Mouse (Mus musculus) limb, embryonic 12.5 days (tissue): ENCODE data around the gene Adamts3. TPM values are rescaled to one million over a fixed set of nuclear protein-coding genes. Genes with fewer than 3 reads are reported as not detected.

Source experiments
- ATAC-seq: fragments of 200-750 bp; cut with Nextera tagmentation; 2 replicates; pipeline ENCODE4 v1.8.0; 2017; ENCODE audit warnings: low read depth, moderate TSS enrichment; ENCODE audit not compliant: insufficient number of reproducible peaks, insufficient read depth, low FRiP score, low TSS enrichment
- H3K27ac ChIP-seq: fragments of 300-500 bp; sonication (generic); 2 replicates; pipeline ENCODE4 v1.5.1; 2016; ENCODE audit warnings: mild to moderate bottlenecking, moderate library complexity
- H3K27me3 ChIP-seq: fragments of 300-500 bp; sonication (generic); 2 replicates; pipeline ENCODE4 v1.6.1; 2016; ENCODE audit warnings: mild to moderate bottlenecking, moderate library complexity
- H3K36me3 ChIP-seq: fragments of 300-500 bp; sonication (generic); 2 replicates; pipeline ENCODE4 v1.6.1; 2016; ENCODE audit warnings: mild to moderate bottlenecking, moderate library complexity
- H3K4me1 ChIP-seq: fragments of 300-500 bp; sonication (generic); replicated peaks from 2 replicates; pipeline ENCODE4 v1.6.1; 2016
- H3K4me2 ChIP-seq: fragments of 300-500 bp; sonication (generic); 2 replicates; pipeline ENCODE4 v1.6.1; 2016; ENCODE audit warnings: mild to moderate bottlenecking, moderate library complexity
- H3K4me3 ChIP-seq: fragments of 300-500 bp; sonication (generic); replicated peaks from 2 replicates; pipeline ENCODE4 v1.5.1; 2016; ENCODE audit warnings: mild to moderate bottlenecking
- H3K9ac ChIP-seq: fragments of 300-500 bp; sonication (generic); replicated peaks from 2 replicates; pipeline ENCODE4 v1.6.1; 2016; ENCODE audit warnings: mild to moderate bottlenecking, moderate library complexity
- H3K9me3 ChIP-seq: fragments of 300-500 bp; sonication (generic); 2 replicates; pipeline ENCODE4 v1.6.1; 2016; ENCODE audit warnings: mild to moderate bottlenecking, moderate library complexity
- WGBS: fragments of 180-500 bp; shearing (Covaris S2); methylation state at CpG from one replicate; pipeline ENCODE4 v1.1.7; 2016; 5-methylcytosine and 5-hydroxymethylcytosine counted together
- polyA plus RNA-seq: library from polyadenylated mRNA; unstranded; fragments of >200 nt; fragmentation: Nextera tagmentation; extraction: Ambion mirVana; gene quantifications from 2 replicates; pipeline ENCODE4 v1.2.1, GENCODE M21; 2016

Gene Adamts3
- polyA plus RNA-seq, 1 experiment from 2014 or later: 4.5 TPM

GRCm38 (mm10) chr5:89760368-89760767 lies 122.8 kb downstream of the Adamts3 start:
- Histone ChIP-seq H3K4me1 (peaks cover 7% of the 10 kb centered on the region), H3K9me3 (no peaks in the 10 kb centered on the region), H3K36me3 (no peaks in the 10 kb centered on the region), H3K4me2 (no peak overlapping the region), H3K9ac (no peak overlapping the region), H3K27ac (no peak overlapping the region), H3K27me3 (no peaks in the 10 kb centered on the region), H3K4me3 (no peak overlapping the region)
- WGBS: 88% methylated on average over 4 of the region's 4 CpGs
- no peak for ATAC-seq

- H3K4me3 ChIP-seq: no peak overlapping the region
- no peaks in the 10 kb centered on the region for H3K36me3 ChIP-seq
- H3K4me2 ChIP-seq: no peak overlapping the region
- no peaks in the 10 kb centered on the region for H3K27me3 ChIP-seq
- 87% methylated on average over 2 of the region's 2 CpGs for WGBS
- no peak overlapping the region for H3K27ac ChIP-seq
- H3K9ac ChIP-seq: no peak overlapping the region
- H3K9me3 ChIP-seq: no peaks in the 10 kb centered on the region
- no peak for ATAC-seq
- H3K4me1 ChIP-seq: no peaks in the 10 kb centered on the region
Observed at GRCm38 (mm10) chr5:89751836-89752235, 131.3 kb downstream of the Adamts3 start.

- 82% methylated on average over 2 of the region's 2 CpGs for WGBS
- Histone ChIP-seq H3K36me3 (no peaks in the 10 kb centered on the region), H3K4me1 (no peaks in the 10 kb centered on the region), H3K9ac (no peak overlapping the region), H3K4me3 (no peak overlapping the region), H3K27ac (no peak overlapping the region), H3K9me3 (no peaks in the 10 kb centered on the region), H3K27me3 (no peaks in the 10 kb centered on the region), H3K4me2 (no peak overlapping the region)
- ATAC-seq: no peak
Observed at GRCm38 (mm10) chr5:89748185-89748884, 134.8 kb downstream of the Adamts3 start.

GRCm38 (mm10) chr5:89747149-89747659 lies 135.9 kb downstream of the Adamts3 start:
- no peak overlapping the region for H3K4me2 ChIP-seq
- H3K9ac ChIP-seq: no peak overlapping the region
- no peaks in the 10 kb centered on the region for H3K9me3 ChIP-seq
- ATAC-seq: no peak
- H3K36me3 ChIP-seq: no peaks in the 10 kb centered on the region
- no peaks in the 10 kb centered on the region for H3K27me3 ChIP-seq
- H3K27ac ChIP-seq: no peak overlapping the region
- H3K4me3 ChIP-seq: no peak overlapping the region
- WGBS: 79% methylated on average over 5 of the region's 5 CpGs
- H3K4me1 ChIP-seq: no peaks in the 10 kb centered on the region

- WGBS: 79% methylated on average over 2 of the region's 2 CpGs
- H3K4me3 ChIP-seq: no peak overlapping the region
- no peaks in the 10 kb centered on the region for H3K27me3 ChIP-seq
- ATAC-seq: no peak
- no peak overlapping the region for H3K27ac ChIP-seq
- no peaks in the 10 kb centered on the region for H3K9me3 ChIP-seq
- H3K4me1 ChIP-seq: no peaks in the 10 kb centered on the region
- no peaks in the 10 kb centered on the region for H3K36me3 ChIP-seq
- no peak overlapping the region for H3K4me2 ChIP-seq
- no peak overlapping the region for H3K9ac ChIP-seq
Observed at GRCm38 (mm10) chr5:89745112-89745511, 138.0 kb downstream of the Adamts3 start.

GRCm38 (mm10) chr5:89734759-89735158 lies 148.4 kb downstream of the Adamts3 start:
- H3K4me3 ChIP-seq: no peak overlapping the region
- no peak overlapping the region for H3K4me2 ChIP-seq
- no peak for ATAC-seq
- no peaks in the 10 kb centered on the region for H3K4me1 ChIP-seq
- H3K36me3 ChIP-seq: no peaks in the 10 kb centered on the region
- H3K27me3 ChIP-seq: no peaks in the 10 kb centered on the region
- H3K27ac ChIP-seq: no peak overlapping the region
- 80% methylated on average over 2 of the region's 2 CpGs for WGBS
- H3K9ac ChIP-seq: no peak overlapping the region
- no peaks in the 10 kb centered on the region for H3K9me3 ChIP-seq

GRCm38 (mm10) chr5:89730411-89730810 lies 152.7 kb downstream of the Adamts3 start:
- H3K4me1 ChIP-seq: no peaks in the 10 kb centered on the region

GRCm38 (mm10) chr5:89728117-89728516 lies 155.0 kb downstream of the Adamts3 start:
- ATAC-seq: no peak
- H3K4me3 ChIP-seq: no peak overlapping the region
- no peak overlapping the region for H3K4me2 ChIP-seq
- no peaks in the 10 kb centered on the region for H3K36me3 ChIP-seq
- 0 out of 2 replicates have a peak, but pooled peaks cover 11% of the 10 kb centered on the region for H3K9me3 ChIP-seq
- no peaks in the 10 kb centered on the region for H3K27me3 ChIP-seq
- no peaks in the 10 kb centered on the region for H3K4me1 ChIP-seq
- WGBS: 83% methylated on average over 3 of the region's 3 CpGs
- H3K27ac ChIP-seq: no peak overlapping the region
- H3K9ac ChIP-seq: no peak overlapping the region

More at GRCm38 (mm10) chr5:89730411-89730810, 152.7 kb downstream of the Adamts3 start:
- Histone ChIP-seq H3K4me3 (no peak overlapping the region), H3K36me3 (no peaks in the 10 kb centered on the region), H3K4me2 (no peak overlapping the region), H3K9me3 (0 out of 2 replicates have a peak, but pooled peaks cover 11% of the 10 kb centered on the region), H3K27me3 (no peaks in the 10 kb centered on the region), H3K9ac (no peak overlapping the region), H3K27ac (no peak overlapping the region)
- no peak for ATAC-seq
- 83% methylated on average over 3 of the region's 3 CpGs for WGBS

- Histone ChIP-seq H3K4me3 (no peak overlapping the region), H3K9me3 (0 out of 2 replicates have a peak, but pooled peaks cover 11% of the 10 kb centered on the region), H3K27me3 (no peaks in the 10 kb centered on the region), H3K36me3 (no peaks in the 10 kb centered on the region), H3K9ac (no peak overlapping the region), H3K4me2 (no peak overlapping the region), H3K27ac (no peak overlapping the region), H3K4me1 (no peaks in the 10 kb centered on the region)
- ATAC-seq: no peak
- WGBS: 85% methylated on average over 6 of the region's 6 CpGs
Observed at GRCm38 (mm10) chr5:89727497-89728057, 155.6 kb downstream of the Adamts3 start.

- ATAC-seq: no peak
- H3K9me3 ChIP-seq: no peaks in the 10 kb centered on the region
- H3K4me2 ChIP-seq: no peak overlapping the region
- H3K4me1 ChIP-seq: no peaks in the 10 kb centered on the region
- H3K9ac ChIP-seq: no peak overlapping the region
- H3K4me3 ChIP-seq: no peak overlapping the region
- no peaks in the 10 kb centered on the region for H3K36me3 ChIP-seq
- H3K27ac ChIP-seq: no peak overlapping the region
- no peaks in the 10 kb centered on the region for H3K27me3 ChIP-seq
- WGBS: 48% methylated on average over 2 of the region's 2 CpGs
Observed at GRCm38 (mm10) chr5:89714552-89714951, 168.6 kb downstream of the Adamts3 start.

GRCm38 (mm10) chr5:89711116-89711859 lies 171.8 kb downstream of the Adamts3 start:
- Histone ChIP-seq H3K4me1 (no peaks in the 10 kb centered on the region), H3K4me3 (no peak overlapping the region), H3K4me2 (no peak overlapping the region), H3K27ac (no peak overlapping the region), H3K9ac (no peak overlapping the region), H3K36me3 (peaks cover 8% of the 10 kb centered on the region), H3K9me3 (no peaks in the 10 kb centered on the region), H3K27me3 (no peaks in the 10 kb centered on the region)
- whole genome bisulfite sequencing: 87% methylated on average over 7 of the region's 7 CpGs
- ATAC-seq: no peak
